Mouse (Mus musculus): Measurements from ENCODE around the gene Tlnrd1.

Gene Tlnrd1

DNA sequence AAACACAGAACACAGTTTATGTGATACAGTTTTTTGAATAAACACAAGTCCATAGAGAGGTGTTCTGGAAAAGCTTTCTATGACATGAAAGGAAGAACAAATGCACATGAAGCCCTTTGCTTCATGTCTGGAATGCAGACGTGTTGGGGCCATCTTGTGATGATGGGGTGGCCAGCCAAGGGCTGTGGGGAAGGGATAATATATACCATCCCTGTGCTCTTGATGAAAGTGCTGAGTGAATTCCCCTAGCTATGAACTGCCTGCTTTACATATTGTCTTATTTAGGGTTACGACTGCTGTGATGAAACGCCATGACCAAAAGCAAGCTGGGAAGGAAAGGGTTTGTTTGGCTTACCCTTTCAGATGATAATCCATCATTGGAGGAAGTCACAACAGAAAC lies 39.3 kb downstream of the Tlnrd1 start:
- DNase-seq (ENCODE audit: low read depth), result no peak

DNA sequence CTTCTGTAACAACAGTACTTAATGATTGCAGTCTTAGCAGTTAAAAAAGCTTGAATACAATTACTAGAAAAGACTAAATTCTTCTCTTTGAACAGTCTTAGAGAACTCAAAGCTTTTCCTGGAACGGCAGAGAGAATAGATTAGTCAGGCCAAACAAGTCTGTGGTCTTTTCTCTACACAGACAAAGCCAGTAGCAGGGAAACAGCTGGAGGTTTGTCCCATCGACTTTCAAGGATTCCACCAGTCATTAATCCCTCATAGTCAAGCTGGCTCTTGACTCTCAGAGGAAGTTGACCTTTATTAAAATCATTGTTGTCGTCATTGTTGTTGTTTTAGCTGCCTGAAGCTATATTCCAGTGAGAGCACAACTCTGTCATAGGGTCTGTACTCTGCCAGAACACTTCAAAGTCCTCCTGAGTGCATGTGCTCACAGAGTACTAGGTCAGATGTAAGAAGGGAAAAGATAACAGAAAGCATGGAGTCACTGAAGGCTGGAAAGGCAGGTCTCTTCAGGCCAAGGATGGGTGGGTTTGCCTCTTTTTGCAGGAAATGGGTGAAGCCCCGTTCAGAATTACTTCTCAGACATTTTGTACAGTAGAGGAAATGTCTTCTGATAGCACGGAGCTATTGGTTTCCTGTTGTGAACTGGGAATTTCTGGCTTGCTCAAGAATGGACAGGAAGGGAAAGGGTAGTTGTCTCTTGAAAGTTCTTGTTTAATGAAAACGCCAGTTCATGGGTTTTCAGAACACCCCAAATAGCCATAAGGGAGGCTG lies 41.4 kb downstream of the Tlnrd1 start:
- no peak for DNase-seq (ENCODE audit: low read depth)

DNA sequence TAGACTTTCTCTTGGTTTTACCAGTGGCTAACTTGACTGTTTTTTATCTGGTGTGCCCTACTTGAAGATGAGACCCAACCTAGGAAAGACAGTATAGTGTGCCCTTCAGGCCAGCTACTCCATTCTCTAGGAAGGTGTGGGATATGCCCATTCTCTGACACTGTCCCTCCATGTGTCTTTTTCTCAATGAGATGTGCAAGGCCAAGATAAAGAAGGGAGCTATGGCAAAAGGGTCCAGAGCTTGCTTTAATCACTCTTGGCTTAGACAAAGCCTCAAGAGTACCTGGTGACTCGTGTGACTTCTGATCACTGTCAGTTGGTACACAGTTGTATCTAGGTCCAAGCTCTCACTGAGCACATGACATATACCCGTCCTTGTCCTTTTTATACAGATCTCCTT lies 44.0 kb downstream of the Tlnrd1 start:
- no peak for DNase-seq (ENCODE audit: low read depth)

DNA sequence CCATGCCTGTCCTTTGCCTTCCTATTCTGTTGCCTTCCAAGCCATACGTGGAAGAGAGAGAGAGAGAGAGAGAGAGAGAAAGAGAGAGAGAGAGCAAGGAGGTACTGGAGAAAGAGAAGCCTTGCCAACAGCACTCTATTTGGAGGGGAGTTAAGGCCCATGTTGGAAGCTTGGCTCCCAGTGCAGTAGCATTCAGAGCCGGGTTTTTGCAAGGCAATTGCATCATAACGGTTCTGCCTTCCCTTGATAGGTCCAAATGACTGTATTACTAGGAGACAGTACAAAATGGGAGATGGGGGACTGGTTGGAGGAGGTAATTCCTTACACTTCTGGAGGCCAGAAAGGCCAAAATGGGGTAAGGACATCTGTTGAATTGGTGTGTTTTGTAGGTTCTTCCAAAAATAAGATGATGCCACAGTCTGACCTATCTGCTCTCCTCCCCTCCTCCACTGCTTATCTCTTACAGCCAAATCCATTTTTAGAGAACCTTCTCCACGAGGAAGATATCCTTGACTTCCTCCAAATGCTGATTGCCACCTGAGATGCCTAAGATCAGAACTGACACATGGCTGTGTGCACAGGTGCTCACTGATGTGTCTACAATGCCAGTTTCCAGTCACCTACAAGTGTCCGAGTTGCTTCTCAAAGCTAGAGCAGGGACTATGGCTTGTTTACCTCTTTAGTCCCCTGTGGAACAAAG lies 45.4 kb downstream of the Tlnrd1 start:
- DNase-seq (ENCODE audit: low read depth), result no peak

Data from naive thymus-derived CD4-positive, alpha-beta T cell, adult 2 months (primary cell).